Mouse (Mus musculus): ENCODE measurements around the gene Edil3. TPM values are rescaled to one million over a fixed set of nuclear protein-coding genes. Genes with fewer than 3 reads are reported as not detected.

The Edil3 gene
- total and polyA plus RNA-seq, 2 experiments from 2014 or later = 49.1 to 85.9 TPM

DNA sequence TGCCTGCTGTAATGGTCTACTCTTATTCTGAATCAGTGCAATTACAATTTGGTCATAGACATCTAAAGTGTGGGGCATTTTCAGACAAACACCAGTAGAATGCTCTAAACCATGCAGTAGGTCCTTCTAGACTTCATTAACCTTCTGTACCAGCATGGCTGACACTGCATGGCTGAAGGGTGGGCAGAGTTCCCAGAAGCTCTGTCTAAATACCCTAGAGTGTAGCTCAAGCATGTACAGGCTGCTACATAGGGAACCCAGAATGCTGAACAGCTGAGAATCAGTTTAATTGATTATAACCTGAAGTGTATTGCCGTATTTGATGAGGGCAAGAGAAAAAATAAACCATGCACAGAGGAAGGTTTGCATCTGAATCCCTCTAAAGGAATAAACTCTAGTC lies 86.1 kb downstream of the Edil3 start:
- Histone ChIP-seq H3K4me1 (ENCODE audit: insufficient read depth, low read length) (no peaks in the 10 kb centered on the region), H3K27me3 (ENCODE audit: insufficient read depth, low read length) (no peaks in the 10 kb centered on the region), H3K9me3 (ENCODE audit: low read length) (no peaks in the 10 kb centered on the region), H3K4me2 (ENCODE audit: low read depth, low read length, poor library complexity, severe bottlenecking) (no peak overlapping the region), H3K9ac (replicated peaks; ENCODE audit: low read length, poor library complexity, severe bottlenecking) (no peak overlapping the region), H3K36me3 (ENCODE audit: insufficient read depth, low read length) (no peaks in the 10 kb centered on the region), H3K27ac (ENCODE audit: low read depth, low read length) (no peak overlapping the region), H3K4me3 (ENCODE audit: low read depth, low read length) (no peak overlapping the region)
- ATAC-seq (ENCODE audit: low FRiP score) = no peak
- WGBS = 79% methylated on average over 1 of the region's 1 CpGs
- no peak for TF ChIP-seq CTCF (IDR thresholded peaks at IDR 0.05)
- peak; percentile 45 for DNase-seq (ENCODE audit: low spot score)

DNA sequence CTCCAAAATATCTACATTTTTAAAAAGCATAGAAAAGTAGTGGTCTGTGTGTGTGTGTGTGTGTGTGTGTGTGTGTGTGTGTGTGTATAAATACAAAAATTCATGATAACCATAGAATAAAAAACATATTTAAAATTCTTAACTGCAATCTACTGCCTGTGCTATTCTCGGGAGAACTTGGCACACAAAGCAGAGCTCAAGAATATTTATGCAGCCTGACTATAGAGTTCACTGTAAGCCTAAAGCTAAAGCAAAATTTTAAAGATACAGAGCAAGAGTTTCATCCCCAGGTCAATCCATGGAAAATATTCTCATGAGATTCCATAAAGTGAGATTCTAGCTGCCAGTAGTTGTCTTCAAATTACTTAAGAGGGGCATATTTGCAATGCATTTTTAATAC lies 86.9 kb downstream of the Edil3 start:
- H3K9me3 ChIP-seq (ENCODE audit: low read length) = no peaks in the 10 kb centered on the region
- ATAC-seq (ENCODE audit: low FRiP score) (no peak), DNase-seq (ENCODE audit: low spot score) (no peak)
- H3K4me2 ChIP-seq (ENCODE audit: low read depth, low read length, poor library complexity, severe bottlenecking) = no peak overlapping the region
- TF ChIP-seq CTCF (IDR thresholded peaks at IDR 0.05) = no peak
- H3K27ac ChIP-seq (ENCODE audit: low read depth, low read length) = no peak overlapping the region
- no peak overlapping the region for H3K4me3 ChIP-seq (ENCODE audit: low read depth, low read length)
- no peaks in the 10 kb centered on the region for H3K27me3 ChIP-seq (ENCODE audit: insufficient read depth, low read length)
- H3K4me1 ChIP-seq (ENCODE audit: insufficient read depth, low read length) = no peaks in the 10 kb centered on the region
- no peaks in the 10 kb centered on the region for H3K36me3 ChIP-seq (ENCODE audit: insufficient read depth, low read length)
- WGBS = 24% methylated on average over 1 of the region's 1 CpGs
- no peak overlapping the region for H3K9ac ChIP-seq (replicated peaks; ENCODE audit: low read length, poor library complexity, severe bottlenecking)

DNA sequence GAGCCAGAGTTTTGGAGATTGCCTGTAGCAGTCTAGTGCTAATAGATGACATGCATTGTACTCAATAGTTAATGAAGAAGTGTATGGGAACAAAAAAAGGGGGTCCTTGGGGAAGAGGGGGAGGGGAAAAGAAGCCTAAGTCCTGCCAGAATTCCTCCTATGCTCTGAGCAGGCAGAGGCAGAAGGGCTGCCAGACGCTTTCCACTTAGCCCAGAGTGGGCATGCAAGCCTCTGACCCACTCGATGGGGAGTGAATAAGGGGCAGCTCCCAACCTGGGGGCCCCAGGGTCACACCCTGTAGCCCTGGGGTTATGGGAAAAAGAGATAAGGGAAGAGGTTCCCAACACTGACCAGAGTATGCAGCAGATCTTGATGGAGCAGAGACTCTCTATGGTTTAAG lies 95.2 kb downstream of the Edil3 start:
- TF ChIP-seq CTCF (IDR thresholded peaks at IDR 0.05) = no peak
- DNase-seq (ENCODE audit: low spot score) (no peak), ATAC-seq (ENCODE audit: low FRiP score) (no peak)
- H3K4me3 ChIP-seq (ENCODE audit: low read depth, low read length) = no peak overlapping the region
- no peak overlapping the region for H3K4me2 ChIP-seq (ENCODE audit: low read depth, low read length, poor library complexity, severe bottlenecking)
- H3K36me3 ChIP-seq (ENCODE audit: insufficient read depth, low read length) = no peaks in the 10 kb centered on the region
- no peaks in the 10 kb centered on the region for H3K27me3 ChIP-seq (ENCODE audit: insufficient read depth, low read length)
- H3K9me3 ChIP-seq (ENCODE audit: low read length) = no peaks in the 10 kb centered on the region
- no peak overlapping the region for H3K9ac ChIP-seq (replicated peaks; ENCODE audit: low read length, poor library complexity, severe bottlenecking)
- H3K4me1 ChIP-seq (ENCODE audit: insufficient read depth, low read length) = no peaks in the 10 kb centered on the region
- 42% methylated on average over 2 of the region's 2 CpGs for WGBS
- no peak overlapping the region for H3K27ac ChIP-seq (ENCODE audit: low read depth, low read length)

DNA sequence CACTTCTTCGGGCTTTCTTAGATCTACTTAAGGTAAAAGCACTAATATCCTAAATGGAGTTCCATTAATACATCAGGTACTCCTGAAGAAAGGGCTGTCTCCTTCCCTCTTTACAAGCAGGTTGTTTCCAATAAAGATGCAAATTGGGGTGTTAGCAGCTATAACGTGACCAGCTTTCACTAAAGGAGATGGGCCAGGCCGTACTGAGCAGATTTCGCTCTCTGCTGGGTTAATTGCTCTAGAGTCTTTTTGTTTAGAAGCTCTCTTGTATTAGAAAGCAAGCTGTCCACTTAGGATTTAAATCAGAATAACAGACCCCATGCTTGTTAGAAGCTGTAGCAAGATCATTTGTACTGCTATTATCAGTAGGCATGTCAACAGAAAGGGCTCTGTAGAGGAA lies 108.4 kb downstream of the Edil3 start:
- H3K9ac ChIP-seq (replicated peaks; ENCODE audit: low read length, poor library complexity, severe bottlenecking) = no peak overlapping the region
- H3K27ac ChIP-seq (ENCODE audit: low read depth, low read length) = no peak overlapping the region
- ATAC-seq (ENCODE audit: low FRiP score) (no peak), DNase-seq (ENCODE audit: low spot score) (no peak)
- H3K4me3 ChIP-seq (ENCODE audit: low read depth, low read length) = no peak overlapping the region
- no peak overlapping the region for H3K4me2 ChIP-seq (ENCODE audit: low read depth, low read length, poor library complexity, severe bottlenecking)
- 57% methylated on average over 4 of the region's 4 CpGs for WGBS
- H3K36me3 ChIP-seq (ENCODE audit: insufficient read depth, low read length) = no peaks in the 10 kb centered on the region
- H3K27me3 ChIP-seq (ENCODE audit: insufficient read depth, low read length) = no peaks in the 10 kb centered on the region
- H3K4me1 ChIP-seq (ENCODE audit: insufficient read depth, low read length) = no peaks in the 10 kb centered on the region
- TF ChIP-seq CTCF (IDR thresholded peaks at IDR 0.05) = no peak
- H3K9me3 ChIP-seq (ENCODE audit: low read length) = no peaks in the 10 kb centered on the region

DNA sequence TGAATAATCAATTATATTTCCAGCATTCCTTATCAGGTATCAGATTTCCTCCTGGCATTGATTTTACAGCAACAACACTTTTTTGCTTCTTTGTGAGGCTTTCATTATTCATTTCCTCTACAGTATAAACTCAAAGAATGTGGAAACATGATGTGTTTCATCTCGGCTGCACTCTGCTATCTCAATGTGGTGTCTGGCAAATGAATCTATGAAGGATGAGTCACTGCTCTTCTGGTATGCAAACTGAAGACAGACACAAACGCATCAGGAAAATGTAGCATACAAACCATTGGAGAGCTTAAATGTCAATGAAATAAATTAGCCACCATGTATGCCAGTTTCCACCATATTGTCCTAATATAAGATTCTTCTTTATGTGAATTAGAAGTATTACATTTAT lies 117.3 kb downstream of the Edil3 start:
- Histone ChIP-seq H3K4me3 (ENCODE audit: low read depth, low read length) (no peak overlapping the region), H3K4me1 (ENCODE audit: insufficient read depth, low read length) (no peaks in the 10 kb centered on the region), H3K4me2 (ENCODE audit: low read depth, low read length, poor library complexity, severe bottlenecking) (no peak overlapping the region), H3K9ac (replicated peaks; ENCODE audit: low read length, poor library complexity, severe bottlenecking) (no peak overlapping the region), H3K9me3 (ENCODE audit: low read length) (no peaks in the 10 kb centered on the region), H3K36me3 (ENCODE audit: insufficient read depth, low read length) (no peaks in the 10 kb centered on the region), H3K27ac (ENCODE audit: low read depth, low read length) (no peak overlapping the region), H3K27me3 (ENCODE audit: insufficient read depth, low read length) (no peaks in the 10 kb centered on the region)
- no peak for TF ChIP-seq CTCF (IDR thresholded peaks at IDR 0.05)
- 82% methylated on average over 2 of the region's 2 CpGs for WGBS
- ATAC-seq (ENCODE audit: low FRiP score) (no peak), DNase-seq (ENCODE audit: low spot score) (no peak)

DNA sequence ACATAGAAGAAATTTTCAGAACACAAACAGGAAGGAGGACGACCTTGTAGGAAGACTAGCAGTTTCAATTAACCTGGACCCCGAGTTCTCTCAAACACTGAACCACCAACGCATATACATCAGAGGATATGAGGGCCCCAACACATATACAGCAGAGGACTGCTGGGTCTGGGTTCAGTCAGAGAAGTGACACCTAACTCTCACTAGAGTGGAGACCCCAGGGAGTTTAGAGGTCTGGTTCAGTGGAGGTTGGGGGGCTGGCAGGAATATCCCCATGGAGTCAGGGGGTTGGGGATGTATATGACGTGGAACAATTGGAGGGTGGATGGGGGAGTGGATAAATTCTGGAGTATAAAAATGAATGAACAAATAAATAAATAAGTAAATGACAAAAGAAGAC lies 151.1 kb downstream of the Edil3 start:
- DNase-seq (ENCODE audit: low spot score) (no peak), ATAC-seq (ENCODE audit: low FRiP score) (no peak)
- Histone ChIP-seq H3K27me3 (ENCODE audit: insufficient read depth, low read length) (no peaks in the 10 kb centered on the region), H3K9me3 (ENCODE audit: low read length) (no peaks in the 10 kb centered on the region), H3K36me3 (ENCODE audit: insufficient read depth, low read length) (no peaks in the 10 kb centered on the region), H3K9ac (replicated peaks; ENCODE audit: low read length, poor library complexity, severe bottlenecking) (no peak overlapping the region), H3K4me3 (ENCODE audit: low read depth, low read length) (no peak overlapping the region), H3K4me1 (ENCODE audit: insufficient read depth, low read length) (no peaks in the 10 kb centered on the region), H3K4me2 (ENCODE audit: low read depth, low read length, poor library complexity, severe bottlenecking) (no peak overlapping the region), H3K27ac (ENCODE audit: low read depth, low read length) (no peak overlapping the region)
- WGBS = 89% methylated on average over 4 of the region's 4 CpGs
- no peak for TF ChIP-seq CTCF (IDR thresholded peaks at IDR 0.05)

Measured in midbrain, postnatal 0 days (tissue).